Mouse (Mus musculus): ENCODE measurements around the gene Gm37240.

Gene Gm37240

GRCm38 (mm10) chr3:85679312-85679933 is 207.9 kb downstream of the Gm37240 start:
- no peak for DNase-seq

DNA sequence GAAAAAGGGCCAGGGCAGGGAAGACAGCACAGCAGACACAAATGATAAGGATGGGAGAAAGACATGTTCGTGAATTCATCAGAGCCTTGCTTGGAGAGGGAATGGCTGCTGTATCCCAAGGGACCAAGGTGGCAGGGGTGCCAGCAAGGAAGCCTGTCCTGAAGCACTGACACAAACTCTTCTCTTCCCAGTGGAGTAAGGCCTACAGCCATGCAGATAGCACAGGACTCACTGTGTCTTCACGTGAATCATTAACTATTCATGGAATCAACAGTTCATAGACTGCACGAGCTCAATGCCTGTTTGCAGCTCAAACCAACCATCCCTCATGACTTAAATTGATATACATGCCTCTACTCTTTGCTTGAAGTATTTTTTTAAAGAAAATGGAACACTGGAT is 209.4 kb downstream of the Gm37240 start:
- DNase-seq: no peak

- DNase-seq: no peak
Measured at GRCm38 (mm10) chr3:85677133-85677532, 210.2 kb downstream of the Gm37240 start.

DNA sequence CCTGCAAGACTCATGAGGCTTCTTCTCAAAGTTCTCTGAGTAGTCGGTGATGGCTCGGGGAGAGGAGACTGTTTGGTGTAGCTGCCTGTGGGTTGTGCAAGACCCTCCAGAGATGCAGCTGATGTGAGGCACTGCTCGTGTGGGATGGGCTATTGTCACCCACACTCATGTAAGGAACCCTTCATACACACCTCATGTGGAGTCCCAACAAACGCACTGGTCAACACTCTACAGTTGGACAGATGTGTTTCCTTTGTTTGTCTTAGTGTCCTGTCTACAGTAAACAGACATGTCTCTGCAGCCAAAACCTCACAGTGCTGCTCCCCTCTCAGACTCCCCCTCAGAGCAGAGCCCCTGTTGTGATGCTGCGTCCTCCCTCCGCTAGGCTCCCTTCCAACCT is 217.5 kb downstream of the Gm37240 start:
- DNase-seq: no peak

GRCm38 (mm10) chr3:85667683-85668082 is 219.6 kb downstream of the Gm37240 start:
- DNase-seq: no peak

GRCm38 (mm10) chr3:85666736-85667135 is 220.6 kb downstream of the Gm37240 start:
- DNase-seq: no peak

GRCm38 (mm10) chr3:85666166-85666565 is 221.2 kb downstream of the Gm37240 start:
- no peak for DNase-seq

GRCm38 (mm10) chr3:85664591-85665171 is 222.6 kb downstream of the Gm37240 start:
- no peak for DNase-seq

- no peak for DNase-seq
Measured at GRCm38 (mm10) chr3:85663826-85664225, 223.5 kb downstream of the Gm37240 start.

DNA sequence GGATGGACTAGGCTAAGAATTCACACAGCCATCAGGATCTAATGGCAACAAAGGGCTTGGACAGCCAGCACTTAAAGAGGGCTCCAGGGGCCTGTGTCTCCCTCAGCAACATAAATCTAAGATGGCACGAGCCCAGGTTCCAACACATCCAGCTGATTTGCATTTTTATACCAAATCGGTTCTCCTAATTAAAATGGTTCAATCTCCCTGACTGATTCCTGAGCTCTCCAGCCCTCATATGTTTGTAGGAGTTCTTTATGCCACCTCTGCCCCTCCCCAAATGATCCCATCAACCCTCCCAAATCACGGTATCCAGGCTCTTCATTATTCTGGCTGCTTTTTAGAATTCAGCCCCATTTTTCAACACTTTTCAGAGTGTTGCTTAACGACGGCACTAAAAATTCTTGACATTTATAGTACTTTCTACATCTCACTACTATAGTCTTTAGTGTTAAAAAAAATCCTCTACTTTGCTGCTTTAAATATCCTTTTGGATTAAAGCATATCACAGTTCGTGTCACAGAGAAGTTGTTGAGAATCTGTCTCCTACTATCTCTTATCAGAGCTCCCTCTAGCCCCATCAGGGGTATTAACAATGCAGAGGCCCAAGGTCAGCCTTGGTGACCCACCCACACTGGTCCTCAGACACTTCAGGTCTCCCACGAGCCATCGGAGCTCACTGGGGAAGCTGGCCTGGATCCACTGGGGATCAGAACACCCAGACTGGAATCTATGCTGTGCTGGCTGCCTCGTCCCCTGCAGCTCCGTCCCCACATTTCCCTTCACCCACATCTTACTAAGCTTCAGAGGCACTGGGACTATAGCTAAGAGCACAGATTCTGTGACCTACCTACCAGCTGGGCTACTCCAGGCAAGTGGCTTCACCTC is 225.1 kb downstream of the Gm37240 start:
- no peak for DNase-seq

GRCm38 (mm10) chr3:85659681-85660080 is 227.6 kb downstream of the Gm37240 start:
- no peak for DNase-seq

DNA sequence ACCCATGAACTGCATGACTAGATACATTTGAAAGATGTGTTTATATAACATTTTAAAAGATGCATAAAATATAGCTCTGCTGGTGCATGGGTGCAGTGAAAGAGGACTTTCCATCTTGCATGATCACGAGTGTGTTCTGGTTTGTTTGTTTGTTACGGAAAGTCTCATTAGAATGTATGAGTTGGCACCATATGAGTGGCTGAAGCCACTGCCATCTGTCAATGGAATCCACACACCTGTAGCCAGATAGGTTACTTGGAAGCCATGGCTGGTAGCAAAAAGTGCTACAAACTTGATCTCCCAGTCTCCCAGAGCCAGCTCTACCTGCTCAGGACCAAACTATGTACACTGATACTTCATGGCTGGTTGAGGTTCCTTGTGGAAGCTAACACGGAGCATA is 231.8 kb downstream of the Gm37240 start:
- DNase-seq: no peak

- no peak for DNase-seq
Measured at GRCm38 (mm10) chr3:85652727-85653665, 234.3 kb downstream of the Gm37240 start.

GRCm38 (mm10) chr3:85649176-85649575 is 238.1 kb downstream of the Gm37240 start:
- DNase-seq: no peak

DNA sequence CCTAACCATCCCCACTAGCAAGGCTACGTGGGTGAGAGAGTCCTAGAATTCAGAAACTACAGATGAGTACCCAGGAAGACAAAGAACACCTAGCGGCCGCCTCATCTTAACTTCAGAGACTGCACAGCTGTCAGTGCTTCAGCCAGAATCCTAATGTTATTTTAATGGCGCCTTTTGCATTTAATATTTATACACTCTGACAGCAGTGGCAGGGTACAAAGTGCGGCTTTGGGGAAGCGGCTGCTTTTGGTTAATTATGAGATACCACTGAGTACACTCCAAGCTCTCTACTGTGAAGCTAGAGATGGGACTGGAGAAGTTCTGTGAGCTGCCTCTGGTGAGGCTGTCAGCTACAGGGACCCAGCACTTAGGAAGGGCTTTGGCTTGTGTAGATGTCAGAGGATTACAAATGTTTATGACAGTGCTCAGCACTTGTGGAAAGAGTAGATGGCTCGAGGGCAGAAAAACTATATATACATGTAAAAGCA is 241.8 kb downstream of the Gm37240 start:
- no peak for DNase-seq

DNA sequence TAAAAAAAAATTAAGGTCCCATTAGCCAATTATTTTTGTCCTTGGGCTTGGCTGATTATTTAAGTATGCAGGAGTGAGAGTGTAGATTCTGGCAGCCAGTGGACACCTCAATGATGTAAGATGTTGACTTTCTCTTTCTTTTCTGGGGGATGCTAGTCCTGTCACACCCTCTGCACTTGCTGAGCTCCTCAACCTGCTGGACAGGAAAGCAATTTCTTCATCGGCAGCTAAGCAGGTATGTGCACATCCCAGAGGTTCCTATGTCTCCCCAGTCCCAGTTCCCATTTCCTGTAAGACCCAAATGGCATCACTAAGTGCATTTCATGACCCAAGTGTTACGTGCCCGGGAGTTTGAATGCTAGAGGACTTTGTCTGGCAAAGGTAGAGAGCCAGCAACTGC is 242.5 kb downstream of the Gm37240 start:
- DNase-seq: no peak

DNA sequence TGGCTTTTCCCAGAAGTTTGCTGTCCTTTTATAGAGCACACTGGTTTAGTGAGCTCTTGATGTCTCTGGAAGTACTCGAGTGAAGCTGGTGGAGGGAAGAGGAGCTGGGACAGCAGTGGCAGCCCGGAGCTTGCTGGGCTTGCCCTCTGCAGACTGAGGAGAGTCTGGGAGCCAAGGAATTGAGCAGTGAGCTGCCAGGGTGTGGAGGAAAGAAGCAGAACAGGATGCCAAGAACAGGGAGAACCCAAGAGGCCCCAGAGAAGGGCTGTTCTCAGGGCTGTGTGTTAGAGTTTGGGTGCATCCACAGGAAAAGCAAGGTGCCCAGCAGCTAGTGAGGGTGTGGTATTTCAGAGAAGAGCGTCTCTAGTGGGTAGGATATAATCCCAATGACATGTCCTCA is 245.6 kb downstream of the Gm37240 start:
- DNase-seq: no peak

- DNase-seq: no peak
Measured at GRCm38 (mm10) chr3:85636716-85637447, 250.4 kb downstream of the Gm37240 start.

DNA sequence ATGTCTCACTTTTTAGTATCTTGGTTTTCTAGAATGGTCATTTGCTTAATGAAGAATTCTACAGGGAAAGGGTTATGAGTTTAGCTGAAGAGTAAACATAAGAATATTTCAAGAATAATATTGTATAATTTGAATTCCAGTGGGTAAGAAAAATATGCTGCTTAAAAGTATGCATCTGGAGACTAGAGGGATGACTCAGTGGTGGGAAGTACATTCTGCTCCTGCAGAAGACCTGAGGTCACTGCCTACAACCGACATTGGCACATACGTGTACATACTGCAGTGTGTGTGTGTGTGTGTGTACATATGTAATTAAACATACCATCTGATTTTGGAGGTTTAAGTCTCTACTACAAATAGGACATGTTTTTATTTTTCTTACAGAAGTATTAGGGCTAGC is 251.7 kb downstream of the Gm37240 start:
- DNase-seq: no peak

DNA sequence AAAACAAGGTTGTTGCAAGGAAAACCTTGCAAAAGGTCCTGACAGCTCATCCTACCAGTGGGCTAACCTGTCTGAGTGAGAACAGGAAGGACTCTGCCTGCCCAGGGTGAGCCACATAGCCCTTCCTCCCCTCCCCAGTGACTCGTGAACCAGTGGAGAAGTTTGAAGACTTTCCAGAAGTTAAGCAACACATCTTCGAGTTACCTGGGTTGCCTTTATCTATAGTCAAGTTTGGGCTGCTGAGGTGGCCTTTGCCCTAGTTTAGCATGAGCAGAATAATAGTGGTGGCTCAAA is 252.2 kb downstream of the Gm37240 start:
- DNase-seq: no peak

DNA sequence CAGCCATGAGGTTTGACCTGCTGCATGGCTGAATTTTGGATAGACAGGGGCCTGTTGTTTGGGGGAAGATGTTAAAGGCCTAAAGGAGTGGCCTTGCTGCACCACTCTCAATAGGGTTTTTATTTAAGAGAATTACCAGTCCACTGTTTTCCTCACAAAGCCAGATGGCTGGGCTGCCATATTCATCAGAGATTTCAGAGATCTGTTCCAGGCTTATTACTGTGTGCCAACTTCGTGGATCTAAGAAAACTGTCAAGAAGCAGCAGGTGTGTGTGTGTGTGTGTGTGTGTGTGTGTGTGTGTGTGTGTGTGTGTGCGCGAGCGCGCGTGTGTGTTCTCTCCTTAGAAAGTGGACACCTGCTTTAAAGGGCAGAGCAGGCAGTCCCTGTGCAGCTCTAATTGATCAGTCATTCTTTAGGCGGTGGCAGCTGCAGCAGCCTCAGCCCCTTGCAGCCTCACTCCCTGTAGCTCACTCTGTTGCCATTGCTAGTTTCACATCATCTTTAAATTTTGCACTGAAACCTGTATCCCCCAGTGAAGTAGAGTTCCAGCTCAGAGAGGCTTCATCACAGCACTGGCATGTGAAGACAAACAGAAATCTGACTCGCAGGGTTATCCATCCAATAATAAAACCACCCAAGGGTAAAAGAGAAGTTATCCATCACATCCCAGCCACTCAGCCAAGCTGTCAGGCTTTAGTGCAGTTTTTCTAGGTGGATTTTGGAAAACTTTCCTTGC is 252.8 kb downstream of the Gm37240 start:
- no peak for DNase-seq

Measured in thymus, postnatal 36 days (tissue).